Mouse (Mus musculus) layer of hippocampus, adult 6 months (tissue): Measurements from ENCODE around the gene Olfr1107. TPM values are rescaled to one million over a fixed set of nuclear protein-coding genes. Genes with fewer than 3 reads are reported as not detected.

ENCODE experiments used
- long read RNA-seq, 2 experiments: library from polyadenylated mRNA; unstranded; transcript quantifications; one replicate each; pipeline ENCODE4 v2.0.0; 2019 to 2020
- polyA plus RNA-seq: library from polyadenylated mRNA; unstranded; fragments of <200 nt; fragmentation: Nextera tagmentation; gene quantifications from 2 replicates; pipeline ENCODE4 v1.2.3, GENCODE M21; 2021

Olfr1107 gene
- not detected in 2 replicates for polyA plus RNA-seq
- long read RNA-seq, experiment 1 = 0 reads
- long read RNA-seq, experiment 2 = 0 reads

DNA sequence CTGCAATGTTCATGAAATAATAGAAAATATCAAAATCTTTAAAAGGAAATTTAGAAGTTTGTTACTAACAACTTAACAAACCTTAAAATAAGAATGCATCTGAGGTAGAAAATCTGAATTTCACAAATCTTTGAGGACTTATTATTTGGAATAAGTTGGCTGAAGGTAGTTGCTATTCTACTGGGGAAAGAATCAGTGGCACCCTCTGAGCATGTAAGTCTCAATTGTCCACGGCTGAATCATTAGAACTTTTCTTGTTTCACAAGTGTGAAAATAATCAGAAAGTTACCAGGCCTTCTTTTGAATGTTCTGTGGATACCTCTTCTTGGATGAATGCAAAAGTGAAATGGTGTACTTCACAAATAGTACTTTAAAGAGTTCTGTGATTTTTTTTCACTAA, at the start of gene Olfr1107:
Gene Olfr1107 (minus strand): TSS at position 101 of the 400 bp plus-strand sequence.

DNA sequence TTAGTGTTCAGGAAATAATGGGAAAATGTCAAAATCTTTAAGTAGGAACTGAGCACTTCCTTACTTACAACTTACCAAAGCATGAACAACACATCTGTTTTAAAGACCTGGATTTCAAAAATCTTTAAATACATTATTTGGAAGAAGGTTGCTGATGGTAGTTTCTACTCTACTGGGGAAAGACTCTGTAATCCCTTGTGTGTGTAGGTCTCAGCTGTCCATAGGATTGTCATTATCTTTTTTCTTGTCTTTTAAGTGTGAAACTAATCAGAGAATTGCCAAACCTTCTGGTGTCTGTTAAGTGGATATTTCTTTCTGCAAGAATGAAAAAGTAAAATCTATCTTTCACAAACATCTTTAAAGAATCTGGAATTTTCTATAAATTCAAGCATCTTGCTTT, 38.9 kb upstream of the Olfr1107 start, which contains the start of gene Olfr259:
Gene Olfr259 (minus strand): TSS at position 101 of the 400 bp plus-strand sequence.

DNA sequence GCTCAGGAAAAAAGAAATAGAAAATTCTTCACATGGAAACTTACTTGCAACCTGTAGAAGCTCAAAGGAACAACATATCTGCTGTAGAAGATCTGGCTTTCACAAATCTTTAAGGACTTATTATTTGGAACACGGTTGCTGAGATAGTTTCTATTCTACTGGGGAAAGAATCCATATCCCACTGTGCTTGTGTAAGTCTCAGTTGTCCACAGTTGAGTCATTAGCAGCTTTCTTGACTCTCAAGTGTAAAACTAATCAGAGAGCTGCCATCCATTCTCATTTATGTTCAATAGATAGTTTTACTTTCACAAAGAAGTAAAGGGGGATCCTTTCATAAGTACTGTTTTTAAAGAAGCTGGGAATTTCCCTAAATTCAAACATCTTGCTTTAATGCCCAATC, 20.3 kb upstream of the Olfr1107 start, which contains the start of gene Olfr1109:
Gene Olfr1109 (minus strand): TSS at position 101 of the 400 bp plus-strand sequence.

DNA sequence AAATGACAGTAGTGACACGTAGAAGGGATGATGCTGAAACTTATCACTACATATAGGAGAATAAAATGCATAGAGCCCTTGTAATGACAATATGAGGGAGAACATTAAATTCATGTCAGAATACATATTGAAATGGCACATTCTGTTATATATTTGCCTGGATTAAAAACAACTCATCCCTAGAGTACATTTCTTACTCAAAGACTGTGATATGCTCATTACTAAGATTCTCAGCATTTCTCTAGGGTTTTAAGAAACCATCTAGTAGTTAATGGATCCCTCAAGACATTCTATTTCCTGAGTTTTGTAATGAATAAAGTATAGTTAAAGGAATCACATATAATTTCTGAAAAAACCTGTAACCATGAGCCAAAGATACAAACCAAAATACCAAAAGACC, 23.4 kb downstream of the Olfr1107 start, which contains the start of gene Olfr1106:
Gene Olfr1106 (minus strand): TSS at position 101 of the 400 bp plus-strand sequence.

DNA sequence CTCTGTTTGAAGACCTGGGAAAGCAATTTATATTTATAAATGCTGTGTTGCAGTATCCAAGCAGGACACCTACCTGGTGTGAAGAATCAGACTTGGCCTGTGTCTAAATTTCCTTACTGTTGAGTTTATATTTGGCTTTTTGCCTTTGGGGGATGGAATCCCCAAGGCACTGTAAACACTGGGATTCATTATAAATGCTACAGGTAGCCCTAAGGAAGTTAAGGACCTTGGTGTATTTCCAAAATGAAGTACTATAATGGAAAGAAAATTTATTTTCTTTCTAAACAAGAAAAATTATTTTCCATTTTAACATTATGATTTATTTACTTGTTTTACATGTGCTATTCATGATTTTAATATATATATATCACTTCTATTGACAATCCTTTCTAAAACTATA, 39.2 kb downstream of the Olfr1107 start, which contains the start of gene Olfr1105:
Gene Olfr1105 (minus strand): TSS at position 101 of the 400 bp plus-strand sequence.

DNA sequence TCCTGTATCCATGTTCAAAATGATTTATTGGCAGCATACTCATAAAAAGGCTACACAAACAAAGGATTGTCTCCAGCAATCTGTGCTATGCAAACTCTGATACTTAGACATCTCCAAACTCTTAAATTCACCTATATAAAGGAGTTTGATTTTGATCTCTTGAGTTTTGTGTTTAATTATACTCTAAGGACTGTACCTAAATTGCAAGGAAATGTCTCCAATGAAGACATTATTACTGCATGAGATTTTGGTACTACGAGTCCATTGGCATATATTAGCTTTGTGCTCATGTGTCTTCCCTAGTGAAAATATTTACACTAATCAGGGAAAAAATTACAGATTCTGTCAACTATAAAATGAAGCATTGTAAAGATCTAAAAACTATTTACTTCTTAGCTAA, 48.6 kb downstream of the Olfr1107 start, which contains the start of gene Olfr1104:
Gene Olfr1104 (minus strand): TSS at position 101 of the 400 bp plus-strand sequence.

Other genes with a start within 250 kb of the Olfr1107 start
- gene Olfr1095, start 224.1 kb downstream of the Olfr1107 start, polyA plus RNA-seq = not detected in 2 replicates
- not detected in 2 replicates for gene Gm13723, start 201.0 kb downstream of the Olfr1107 start, polyA plus RNA-seq
- not detected in 2 replicates for gene Olfr1097, start 183.6 kb downstream of the Olfr1107 start, polyA plus RNA-seq
- not detected in 2 replicates for gene Olfr1098, start 151.3 kb downstream of the Olfr1107 start, polyA plus RNA-seq
- not detected in 2 replicates for gene Olfr1099, start 115.1 kb downstream of the Olfr1107 start, polyA plus RNA-seq
- not detected in 2 replicates for gene Olfr1100, start 95.9 kb downstream of the Olfr1107 start, polyA plus RNA-seq
- gene Olfr1101, start 84.6 kb downstream of the Olfr1107 start, polyA plus RNA-seq = not detected in 2 replicates
- not detected in 2 replicates for gene Olfr1102, start 77.4 kb downstream of the Olfr1107 start, polyA plus RNA-seq
- not detected in 2 replicates for gene Olfr1104, start 48.7 kb downstream of the Olfr1107 start, polyA plus RNA-seq
- gene Olfr1105, start 39.3 kb downstream of the Olfr1107 start, polyA plus RNA-seq = not detected in 2 replicates
- gene Olfr1106, start 23.5 kb downstream of the Olfr1107 start, polyA plus RNA-seq = not detected in 2 replicates
- gene Olfr1109, start 20.2 kb upstream of the Olfr1107 start, polyA plus RNA-seq = not detected in 2 replicates
- gene Olfr259, start 38.8 kb upstream of the Olfr1107 start, polyA plus RNA-seq = not detected in 2 replicates
- not detected in 2 replicates for gene Olfr1110, start 64.5 kb upstream of the Olfr1107 start, polyA plus RNA-seq
- not detected in 2 replicates for gene Olfr1111, start 76.8 kb upstream of the Olfr1107 start, polyA plus RNA-seq
- not detected in 2 replicates for gene Olfr1112, start 112.0 kb upstream of the Olfr1107 start, polyA plus RNA-seq
- not detected in 2 replicates for gene Olfr1113, start 133.2 kb upstream of the Olfr1107 start, polyA plus RNA-seq
- not detected in 2 replicates for gene Olfr1115, start 172.2 kb upstream of the Olfr1107 start, polyA plus RNA-seq
- gene Olfr1116, start 191.7 kb upstream of the Olfr1107 start, polyA plus RNA-seq = not detected in 2 replicates
- gene Olfr1118, start 231.8 kb upstream of the Olfr1107 start, polyA plus RNA-seq = not detected in 2 replicates